Mouse (Mus musculus): ENCODE results near the gene Phldb1. TPM values are rescaled to one million over a fixed set of nuclear protein-coding genes. Genes with fewer than 3 reads are reported as not detected.

The Phldb1 gene
- total RNA-seq, 2 experiments from 2014 or later, result 54.9 to 70.7 TPM

DNA sequence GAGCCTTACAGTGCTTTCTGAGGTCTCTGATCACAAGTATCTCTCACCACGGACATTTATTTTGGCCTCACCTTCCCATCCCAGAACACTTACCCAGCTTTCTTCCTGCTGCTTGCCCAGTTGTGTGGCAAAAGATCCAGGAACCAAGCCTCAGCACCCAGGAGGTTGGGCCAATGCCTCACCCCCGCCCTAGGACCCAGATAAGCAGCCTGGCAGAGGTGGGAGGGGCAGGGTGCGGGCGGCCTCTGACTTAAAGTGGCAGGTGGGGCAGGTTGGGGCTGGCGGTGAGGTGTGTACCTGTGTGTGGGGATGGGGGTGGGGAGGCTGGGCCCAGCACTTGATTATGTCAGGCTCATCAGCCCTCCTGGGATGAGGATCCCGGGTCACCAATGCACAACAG lies 21.9 kb downstream of the Phldb1 start:
- intact Hi-C loops (cut with DNase I), result no loop called here
- no peak for DNase-seq (ENCODE audit: low spot score in 2 of 2)

- DNase-seq (ENCODE audit: low spot score in 2 of 2), result no peak
- intact Hi-C loops (cut with DNase I), result no loop called here
These were observed 23.4 kb downstream of the Phldb1 start for GRCm38 (mm10) chr9:44711602-44712001.

DNA sequence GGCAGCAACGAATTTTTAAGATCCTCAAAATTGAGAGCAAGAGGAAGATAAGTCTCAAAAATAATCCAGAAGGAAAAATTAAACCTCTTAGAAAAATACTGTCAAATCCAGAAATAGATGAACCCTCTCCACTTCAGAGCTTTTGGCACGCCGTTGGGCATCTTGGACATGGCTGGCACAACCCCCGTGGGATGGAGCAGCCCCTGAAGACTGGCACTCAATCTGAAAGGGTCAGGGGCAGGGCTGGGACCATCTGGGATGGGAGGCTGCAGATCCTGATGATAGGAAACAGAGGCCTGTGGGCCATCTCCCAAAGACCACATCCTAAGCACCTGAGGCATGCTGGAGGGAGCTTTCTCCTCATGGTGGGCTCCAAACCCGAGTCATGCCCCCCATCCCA lies 24.8 kb downstream of the Phldb1 start:
- DNase-seq (ENCODE audit: low spot score in 2 of 2), result no peak
- intact Hi-C loops (cut with DNase I), result no loop called here

DNA sequence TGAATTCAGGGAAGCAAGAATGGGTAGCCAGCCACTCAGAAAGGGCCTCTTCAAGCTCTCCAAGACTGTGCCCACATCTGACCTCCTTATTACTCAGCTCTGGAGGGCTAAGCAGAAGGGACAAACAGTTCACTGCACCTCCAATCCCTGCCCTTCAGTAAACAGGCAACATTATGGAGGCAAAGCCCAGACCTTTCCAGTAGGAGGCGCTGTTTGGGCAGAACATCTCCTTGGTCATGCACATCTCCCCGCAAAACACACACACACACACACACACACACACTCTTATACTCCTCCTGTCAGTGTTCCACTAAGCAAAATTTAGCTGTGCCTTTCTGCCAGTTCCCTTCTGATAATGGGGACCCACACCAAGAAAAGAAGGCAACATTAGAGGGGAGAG lies 25.4 kb downstream of the Phldb1 start:
- DNase-seq (ENCODE audit: low spot score in 2 of 2), result no peak
- intact Hi-C loops (cut with DNase I), result loop anchor here (5.0 kb wide), 1 partner anchor 43 kb away; no protein-coding TSS in a partner anchor

DNA sequence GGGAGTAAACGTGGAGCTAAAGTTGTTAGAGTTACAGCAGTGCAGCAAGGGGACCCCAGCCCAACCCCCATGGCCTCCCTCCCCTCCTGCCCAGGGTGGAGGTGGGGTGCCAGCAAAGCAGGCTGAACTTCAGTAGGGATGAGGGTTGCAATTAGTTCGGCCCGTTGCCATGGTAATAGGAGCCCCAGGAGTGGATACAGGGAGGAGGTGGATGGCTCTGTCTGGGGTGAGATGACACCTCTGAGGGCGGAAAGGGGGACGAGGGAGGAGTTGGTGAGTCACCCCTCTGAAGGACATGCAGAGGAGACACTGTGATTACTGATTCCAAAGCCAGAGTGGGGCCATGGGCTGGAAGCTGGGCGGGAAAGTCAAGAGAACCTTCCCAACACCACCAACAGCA lies 26.1 kb downstream of the Phldb1 start:
- intact Hi-C loops (cut with DNase I), result loop anchor here (5.0 kb wide), 1 partner anchor 43 kb away; no protein-coding TSS in a partner anchor
- peak; percentile 30 to 55 for DNase-seq (ENCODE audit: low spot score in 2 of 2)

DNA sequence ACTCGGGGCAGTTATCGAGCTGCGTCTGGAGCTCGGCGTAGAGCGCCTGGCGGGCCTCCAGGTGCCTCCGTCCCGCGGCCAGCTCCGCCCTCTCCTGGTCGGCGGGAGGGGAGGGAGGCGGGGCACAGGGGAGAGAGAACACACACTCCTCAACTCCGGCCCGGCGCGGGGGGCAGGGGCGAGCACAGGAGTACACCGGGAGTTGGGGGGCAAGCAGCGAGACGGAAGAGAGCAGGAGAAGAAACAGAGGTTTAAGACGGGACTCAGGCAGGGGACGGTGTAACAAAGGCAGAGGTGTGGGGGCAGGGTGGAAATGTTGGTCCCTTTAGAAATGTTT lies 26.6 kb downstream of the Phldb1 start:
- DNase-seq (ENCODE audit: low spot score in 2 of 2), result peak in 1 of 2 experiments; percentile 30
- intact Hi-C loops (cut with DNase I), result loop anchor here (5.0 kb wide), 1 partner anchor 44 kb away; no protein-coding TSS in a partner anchor

GRCm38 (mm10) chr9:44707749-44708428 lies 27.1 kb downstream of the Phldb1 start:
- intact Hi-C loops (cut with DNase I), result loop anchor here (5.0 kb wide), 1 partner anchor 44 kb away; no protein-coding TSS in a partner anchor
- DNase-seq (ENCODE audit: low spot score in 2 of 2), result no peak

DNA sequence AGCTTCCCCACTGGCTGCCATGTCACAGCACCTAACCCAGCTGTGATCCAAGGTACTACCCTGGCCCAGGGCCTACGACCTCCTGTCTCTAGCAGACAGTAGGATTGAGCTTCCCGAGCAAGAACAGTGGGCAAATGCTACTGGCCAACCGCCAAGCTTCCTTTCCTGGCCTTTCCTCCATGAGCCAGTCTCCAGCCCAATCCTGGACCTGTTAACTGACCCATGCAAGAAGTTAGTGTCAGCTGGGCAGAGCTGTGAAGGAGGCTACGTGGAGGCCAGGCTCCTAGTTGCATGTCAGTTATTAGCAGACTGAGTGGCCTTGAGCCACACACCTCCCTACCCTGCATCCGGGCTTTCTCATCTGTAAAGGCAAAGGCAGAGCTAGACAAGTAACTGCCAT lies 35.3 kb downstream of the Phldb1 start:
- DNase-seq (ENCODE audit: low spot score in 2 of 2), result no peak
- intact Hi-C loops (cut with DNase I), result no loop called here

DNA sequence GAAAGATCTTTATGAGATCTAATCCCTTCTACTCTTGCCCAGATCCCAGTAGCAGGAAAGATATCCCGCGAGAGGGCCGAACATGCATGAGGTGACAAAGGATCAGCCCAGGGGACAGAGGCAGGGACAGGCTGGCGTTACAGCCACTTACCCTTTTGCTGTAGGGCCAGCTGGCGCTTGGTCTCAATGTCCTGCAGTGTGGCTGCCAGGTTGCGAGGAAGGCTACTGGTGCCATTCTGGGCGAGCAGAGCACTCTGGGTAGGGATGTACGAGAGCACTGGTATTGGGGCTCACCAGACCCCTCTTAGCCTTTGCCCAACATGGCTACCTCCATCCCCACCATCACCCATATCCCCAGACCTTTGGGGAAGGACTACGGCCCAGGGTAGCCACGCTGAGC lies 35.8 kb downstream of the Phldb1 start:
- intact Hi-C loops (cut with DNase I), result no loop called here
- no peak for DNase-seq (ENCODE audit: low spot score in 2 of 2)

DNA sequence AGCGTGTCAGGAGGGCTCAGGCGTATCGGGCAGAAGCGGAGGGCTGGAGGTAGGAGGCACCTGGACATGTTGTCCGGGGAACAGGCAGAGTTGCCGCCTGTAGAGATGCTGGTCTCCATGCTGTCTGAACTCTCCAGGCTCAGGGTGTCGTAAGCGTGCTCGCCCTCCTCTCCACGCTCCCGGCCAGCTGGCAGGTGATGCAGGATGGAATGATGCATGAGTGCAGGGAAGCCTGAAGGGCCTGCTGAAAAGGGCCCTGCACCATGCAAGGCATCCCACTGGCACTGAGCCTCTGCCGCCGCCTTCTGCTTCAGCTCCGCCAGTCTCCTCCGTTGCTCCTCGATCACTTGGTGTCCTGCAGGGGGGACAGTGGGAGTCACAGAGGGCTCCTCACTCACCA lies 37.1 kb downstream of the Phldb1 start:
- intact Hi-C loops (cut with DNase I), result no loop called here
- no peak for DNase-seq (ENCODE audit: low spot score in 2 of 2)

GRCm38 (mm10) chr9:44693071-44693470 lies 41.9 kb downstream of the Phldb1 start:
- intact Hi-C loops (cut with DNase I), result no loop called here
- DNase-seq (ENCODE audit: low spot score in 2 of 2), result peak in 1 of 2 experiments; percentile 21

GRCm38 (mm10) chr9:44691671-44692520 lies 43.1 kb downstream of the Phldb1 start:
- intact Hi-C loops (cut with DNase I), result no loop called here
- DNase-seq (ENCODE audit: low spot score in 2 of 2), result peak; percentile 71 to 94

GRCm38 (mm10) chr9:44690641-44691040 lies 44.4 kb downstream of the Phldb1 start:
- intact Hi-C loops (cut with DNase I), result no loop called here
- no peak for DNase-seq (ENCODE audit: low spot score in 2 of 2)

DNA sequence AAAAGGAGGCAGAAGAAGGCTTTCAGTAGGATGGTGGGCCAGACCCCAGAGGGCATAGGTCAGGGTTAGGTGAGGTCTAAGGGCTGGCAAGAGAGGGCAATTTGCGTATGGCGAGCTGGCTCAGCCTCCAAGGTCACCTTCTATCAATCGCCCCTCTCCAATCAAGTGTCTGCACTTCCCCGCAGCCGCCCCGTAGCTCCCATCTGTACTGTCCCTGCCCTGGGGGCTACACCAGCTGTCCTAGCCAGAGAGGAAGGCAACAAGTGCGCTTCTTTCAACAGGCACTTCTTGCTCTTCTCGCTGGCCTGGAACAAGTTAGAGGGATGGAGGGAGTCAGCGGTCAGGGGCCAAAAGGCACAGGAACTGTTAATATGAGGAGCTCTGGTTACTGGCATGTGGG lies 47.0 kb downstream of the Phldb1 start:
- no peak for DNase-seq (ENCODE audit: low spot score in 2 of 2)
- intact Hi-C loops (cut with DNase I), result no loop called here

GRCm38 (mm10) chr9:44686638-44687037 lies 48.4 kb downstream of the Phldb1 start:
- intact Hi-C loops (cut with DNase I), result no loop called here
- DNase-seq (ENCODE audit: low spot score in 2 of 2), result no peak

DNA sequence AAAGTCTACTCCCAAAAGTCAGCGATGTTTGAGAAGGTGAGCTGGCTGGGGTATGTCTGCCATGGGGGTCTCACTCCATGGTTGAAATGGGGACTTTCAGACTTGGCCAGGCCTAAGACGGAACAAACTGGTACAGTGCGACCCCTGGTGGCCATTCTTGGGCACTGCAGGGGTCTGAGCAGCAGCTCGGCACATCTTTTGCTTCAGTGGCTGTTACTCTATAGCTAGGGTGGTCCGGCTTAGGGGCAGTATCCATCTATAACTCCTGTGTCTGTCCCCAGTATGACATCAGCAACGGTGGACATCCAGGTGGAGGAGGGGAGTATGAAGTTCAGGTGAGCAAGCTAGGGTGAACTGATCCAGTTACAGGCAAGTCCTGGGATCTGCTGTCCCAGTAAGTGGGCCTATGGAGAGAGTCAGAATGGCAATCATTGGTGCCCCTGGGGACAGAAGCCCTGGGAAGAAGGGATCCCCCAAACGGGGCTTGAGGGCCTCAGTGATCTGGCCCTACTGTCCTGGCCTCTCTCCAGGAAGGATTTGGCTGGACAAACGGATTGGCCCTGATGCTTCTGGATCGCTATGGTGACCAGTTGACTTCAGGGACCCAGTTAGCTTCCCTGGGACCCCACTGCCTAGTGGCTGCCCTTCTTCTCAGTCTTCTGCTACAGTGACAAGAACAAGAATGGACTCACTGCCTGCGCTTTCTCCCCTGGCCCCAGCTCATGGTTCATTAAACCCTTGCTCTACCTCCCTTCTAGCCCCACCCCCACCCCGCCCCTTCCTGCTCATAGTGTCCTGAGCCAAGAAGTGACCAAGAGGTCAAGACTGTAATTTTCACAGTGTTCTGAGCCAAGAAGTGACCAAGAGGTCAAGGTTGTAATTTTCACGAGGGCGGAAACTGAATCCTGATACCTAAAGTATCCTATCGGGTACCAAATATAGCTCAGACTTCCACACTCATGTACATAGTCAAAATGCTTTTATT lies 49.4 kb downstream of the Phldb1 start:
- intact Hi-C loops (cut with DNase I), result loop anchor here (1.0 kb wide), 1 partner anchor 30 kb away; no protein-coding TSS in a partner anchor
- peak; percentile 63 to 65 for DNase-seq (ENCODE audit: low spot score in 2 of 2)

DNA sequence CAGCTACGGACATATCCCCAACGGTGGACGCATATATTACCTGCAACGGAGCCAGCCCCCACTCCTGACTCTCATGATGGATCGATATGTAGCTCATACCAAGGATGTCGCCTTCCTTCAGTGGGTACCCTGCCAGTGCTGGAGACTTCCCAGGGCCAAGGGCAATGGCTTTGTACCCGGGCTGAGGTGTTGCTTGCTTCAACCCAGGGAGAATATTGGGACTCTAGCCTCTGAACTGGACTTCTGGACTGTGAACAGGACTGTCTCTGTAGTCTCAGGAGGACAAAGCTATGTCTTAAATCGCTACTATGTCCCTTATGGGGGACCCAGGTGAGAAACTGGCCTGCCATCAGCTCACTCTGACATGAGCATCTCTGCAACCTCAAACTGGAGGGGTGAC lies 52.0 kb downstream of the Phldb1 start:
- DNase-seq (ENCODE audit: low spot score in 2 of 2), result no peak
- intact Hi-C loops (cut with DNase I), result no loop called here

GRCm38 (mm10) chr9:44679565-44679964 lies 55.4 kb downstream of the Phldb1 start:
- intact Hi-C loops (cut with DNase I), result no loop called here
- no peak for DNase-seq (ENCODE audit: low spot score in 2 of 2)

GRCm38 (mm10) chr9:44678288-44678871 lies 56.6 kb downstream of the Phldb1 start:
- intact Hi-C loops (cut with DNase I), result no loop called here
- DNase-seq (ENCODE audit: low spot score in 2 of 2), result no peak

Data from left cerebral cortex, postnatal 25 days (tissue).